ENCODE assay signal across 8 mouse cellular contexts in genomic region chr11:109425392-109426271, GRCm38 (mm10). TPM values are rescaled to one million over a fixed set of nuclear protein-coding genes. Genes with fewer than 3 reads are reported as not detected.
DNase-seq lines count a peak whose midpoint lies in the region; ATAC-seq lines count a peak whose summit lies in the region.

Gene Amz2 (plus strand): TSS chr11:109425946.

- DNase-seq in adrenal gland, adult (ENCODE audit: inconsistent age in 2 of 2, low spot score in 1 of 2), result peak; percentile 99 to 100
- DNase-seq in embryo, embryonic 10.5 days (ENCODE audit: low spot score), result peak; percentile 100
- peak; percentile 99 for DNase-seq in gastrocnemius, postnatal 14 days
- peak; percentile 96 to 99 for DNase-seq in left cerebral cortex, postnatal 10 days (ENCODE audit: extremely low spot score in 1 of 2, low spot score in 2 of 2)
- DNase-seq in right cerebral cortex, postnatal 25 days, result peak; percentile 96
- peak; percentile 99 for DNase-seq in urinary bladder, postnatal 4 days (ENCODE audit: low spot score in 2 of 2)

- peak; percentile 83 for ATAC-seq in inflammation-experienced regulatory T-cells, adult 6 months
- ATAC-seq in megakaryocyte-erythroid progenitor cell, adult 5-6 weeks (replicated peaks; ENCODE audit: low FRiP score, low TSS enrichment, poor library complexity, severe bottlenecking), result peak; percentile 88

- intact Hi-C loops in gastrocnemius, postnatal 14 days (cut with DNase I; ENCODE audit: low total_unique reads), result no loop called here
- intact Hi-C loops in left cerebral cortex, postnatal 10 days (cut with DNase I), result loop anchor here (5.0 kb wide), 1 partner anchor 98 kb away; no protein-coding TSS in a partner anchor

RNA-seq across cellular contexts. Expression of gene Amz2, which starts in this region (rescaled TPM):
- total RNA-seq in gastrocnemius, postnatal 14 days (2021), result 10 to 100 TPM; 40.0 to 46.2 TPM
- 10 to 100 TPM; 44.8 to 49.1 (median 46.0) TPM for polyA plus RNA-seq in inflammation-experienced regulatory T-cells, adult 6 months (2017; shearing (Covaris generic))
- total RNA-seq in left cerebral cortex, postnatal 10 days (2021), result 10 to 100 TPM; 88.6 to 96.2 TPM
- 50.3 and 51.7 TPM in 2 replicates for total RNA-seq in megakaryocyte-erythroid progenitor cell, adult 5-6 weeks (2014; fragmentation: Nextera tagmentation)
- 79.1 and 90.9 TPM in 2 replicates for total RNA-seq in megakaryocyte-erythroid progenitor cell, adult 5-6 weeks (2017)

Comparison
In these comparisons a context has a peak if more than half of its experiments do, and no peak if none do; other contexts are left out.
1. Peak in every context shown above with its lines: DNase-seq and ATAC-seq.